Mouse (Mus musculus) kidney, embryonic 15.5 days (tissue): Measurements from ENCODE around the gene Spata13. TPM values are rescaled to one million over a fixed set of nuclear protein-coding genes. Genes with fewer than 3 reads are reported as not detected.

Experiments used
- ATAC-seq: fragments of 200-750 bp; cut with Nextera tagmentation; replicated peaks from 2 replicates; pipeline ENCODE4 v1.8.0; 2017; ENCODE audit warnings: moderate TSS enrichment; ENCODE audit not compliant: low FRiP score
- H3K27ac ChIP-seq: fragments of 300-500 bp; sonication (generic); 2 replicates; pipeline ENCODE4 v1.5.1; 2015; ENCODE audit warnings: mild to moderate bottlenecking, inconsistent platforms
- H3K27me3 ChIP-seq: fragments of 300-500 bp; sonication (generic); 2 replicates; pipeline ENCODE4 v1.6.1; 2015; ENCODE audit warnings: inconsistent platforms
- H3K36me3 ChIP-seq: fragments of 300-500 bp; sonication (generic); 2 replicates; pipeline ENCODE4 v1.6.1; 2015; ENCODE audit warnings: inconsistent platforms
- H3K4me1 ChIP-seq: fragments of 300-500 bp; sonication (generic); 2 replicates; pipeline ENCODE4 v1.6.1; 2015; ENCODE audit warnings: inconsistent platforms
- H3K4me2 ChIP-seq: fragments of 300-500 bp; sonication (generic); 2 replicates; pipeline ENCODE4 v1.6.1; 2015; ENCODE audit warnings: moderate library complexity, mild to moderate bottlenecking, inconsistent platforms
- H3K4me3 ChIP-seq: fragments of 300-500 bp; sonication (generic); replicated peaks from 2 replicates; pipeline ENCODE4 v1.5.1; 2015; ENCODE audit warnings: mild to moderate bottlenecking, inconsistent platforms
- H3K9ac ChIP-seq: fragments of 300-500 bp; sonication (generic); 2 replicates; pipeline ENCODE4 v1.6.1; 2015; ENCODE audit warnings: mild to moderate bottlenecking, inconsistent platforms
- H3K9me3 ChIP-seq: fragments of 300-500 bp; sonication (generic); replicated peaks from 2 replicates; pipeline ENCODE4 v1.6.1; 2016; ENCODE audit warnings: inconsistent platforms
- WGBS: fragments of 180-500 bp; shearing (Covaris S2); methylation state at CpG from one replicate; pipeline ENCODE4 v1.1.7; 2015; ENCODE audit warnings: mixed read lengths; 5-methylcytosine and 5-hydroxymethylcytosine counted together
- polyA plus RNA-seq: library from polyadenylated mRNA; unstranded; fragments of >200 nt; fragmentation: Nextera tagmentation; extraction: Ambion mirVana; gene quantifications from 2 replicates; pipeline ENCODE4 v1.2.1, GENCODE M21; 2015

Gene Spata13
- polyA plus RNA-seq, 1 experiment from 2014 or later: 64.4 TPM

DNA sequence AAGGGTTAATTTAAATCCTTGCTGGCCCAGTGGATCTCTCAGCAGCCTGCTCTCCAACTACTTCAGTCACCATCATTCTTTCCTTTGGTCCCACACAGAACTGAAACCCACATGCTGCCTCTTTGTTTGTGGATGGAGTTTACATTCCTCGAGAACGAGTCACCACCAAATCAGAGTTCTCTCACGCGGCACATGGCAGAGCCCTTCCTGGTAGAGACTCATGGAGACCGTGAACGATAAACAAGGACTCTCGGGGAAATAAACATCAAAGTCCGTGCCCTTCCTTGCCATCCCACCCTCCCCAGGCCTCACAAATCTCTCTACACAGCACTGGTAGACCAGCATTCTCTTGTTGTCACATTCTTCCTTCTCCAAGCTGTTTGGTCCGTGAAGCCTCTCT, 12.7 kb upstream of the Spata13 start:
- Histone ChIP-seq H3K4me1 (0 out of 2 replicates have a peak, but pooled peaks cover 6% of the 10 kb centered on the region), H3K9me3 (no peaks in the 10 kb centered on the region), H3K27ac (0 out of 2 replicates have a peak overlapping the region, but pooled peaks have one; percentile 18), H3K27me3 (no peaks in the 10 kb centered on the region), H3K4me3 (no peak overlapping the region), H3K4me2 (no peak overlapping the region), H3K9ac (no peak overlapping the region), H3K36me3 (no peaks in the 10 kb centered on the region)
- WGBS: 64% methylated on average over 9 of the region's 9 CpGs
- ATAC-seq: no peak

DNA sequence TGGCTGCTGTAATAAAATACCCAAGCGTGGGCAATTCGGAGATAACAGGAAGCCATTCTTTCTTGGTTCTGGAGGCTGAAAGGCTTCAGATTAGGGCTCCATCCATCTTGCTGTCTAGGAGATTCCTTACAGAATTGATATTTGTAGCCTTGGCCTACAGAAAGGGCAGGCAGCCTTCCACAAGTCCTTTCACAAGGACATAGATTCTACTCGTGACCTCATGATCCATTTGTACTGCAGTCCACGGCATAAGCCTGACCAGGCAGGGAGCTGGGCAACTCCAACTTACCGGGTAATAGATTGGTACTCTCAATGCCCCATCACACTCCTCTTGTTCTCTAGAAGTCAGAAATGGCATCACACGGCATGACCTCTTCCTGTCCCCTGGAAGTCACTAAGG, 8.3 kb upstream of the Spata13 start:
- Histone ChIP-seq H3K4me3 (no peak overlapping the region), H3K4me2 (no peak overlapping the region), H3K27ac (no peak overlapping the region), H3K4me1 (0 out of 2 replicates have a peak, but pooled peaks cover 6% of the 10 kb centered on the region), H3K36me3 (no peaks in the 10 kb centered on the region), H3K9me3 (no peaks in the 10 kb centered on the region), H3K27me3 (no peaks in the 10 kb centered on the region), H3K9ac (no peak overlapping the region)
- no peak for ATAC-seq
- 63% methylated on average over 6 of the region's 6 CpGs for WGBS

DNA sequence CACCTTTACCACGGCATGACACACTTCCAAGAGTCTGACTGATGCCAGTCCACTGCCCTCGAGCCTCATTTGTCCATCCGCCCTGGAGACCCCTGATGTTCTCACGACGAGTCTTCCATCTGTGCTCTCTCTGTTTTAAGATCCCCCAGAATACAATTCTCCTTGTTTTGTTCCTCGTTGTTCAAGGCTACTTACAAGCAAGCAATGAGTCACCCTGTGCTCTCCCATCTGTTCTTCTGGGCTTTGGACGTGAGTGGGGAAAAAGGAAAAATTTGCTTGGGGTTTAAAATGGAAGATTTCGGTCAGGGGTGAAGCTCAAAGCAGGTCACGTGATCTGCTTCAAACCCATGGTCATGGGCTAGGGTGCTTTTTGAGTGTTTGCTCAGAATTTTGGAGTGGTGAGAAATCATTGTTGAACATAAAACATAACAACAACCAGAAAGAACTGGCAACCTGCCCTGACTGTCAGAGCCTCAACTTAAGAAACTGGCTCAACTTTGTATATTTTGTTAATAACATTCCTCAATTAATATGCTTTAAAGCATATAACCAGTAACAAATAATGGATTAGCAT, 3.8 kb upstream of the Spata13 start:
- Histone ChIP-seq H3K9me3 (no peaks in the 10 kb centered on the region), H3K4me3 (no peak overlapping the region), H3K27me3 (peaks cover 13% of the 10 kb centered on the region), H3K4me1 (peaks cover 18% of the 10 kb centered on the region), H3K4me2 (no peak overlapping the region), H3K27ac (no peak overlapping the region), H3K36me3 (no peaks in the 10 kb centered on the region), H3K9ac (no peak overlapping the region)
- no peak for ATAC-seq
- 77% methylated on average over 9 of the region's 9 CpGs for WGBS

DNA sequence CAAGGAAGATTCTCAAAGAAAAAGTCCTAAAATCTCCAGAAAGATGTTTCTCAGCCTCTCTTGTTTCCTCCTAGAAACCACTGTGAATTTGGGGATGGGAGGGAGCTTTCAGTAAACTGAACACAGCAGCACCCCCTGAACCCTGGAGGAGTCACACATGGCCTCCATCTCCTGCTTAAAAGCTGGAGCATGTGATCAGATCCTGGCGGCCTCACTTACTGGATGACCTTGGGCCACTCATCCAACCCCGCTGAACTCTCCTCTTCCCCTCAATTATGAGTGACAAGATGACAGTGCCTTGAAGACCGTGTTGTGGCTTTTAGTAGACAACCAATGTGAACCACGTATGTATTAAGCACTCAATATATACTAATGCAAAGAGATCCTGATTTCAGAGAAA, 2.8 kb upstream of the Spata13 start:
- Histone ChIP-seq H3K27ac (no peak overlapping the region), H3K27me3 (peaks cover 16% of the 10 kb centered on the region), H3K9ac (no peak overlapping the region), H3K4me2 (no peak overlapping the region), H3K9me3 (no peaks in the 10 kb centered on the region), H3K36me3 (no peaks in the 10 kb centered on the region), H3K4me3 (no peak overlapping the region), H3K4me1 (peaks cover 22% of the 10 kb centered on the region)
- WGBS: 77% methylated on average over 4 of the region's 4 CpGs
- ATAC-seq: no peak

DNA sequence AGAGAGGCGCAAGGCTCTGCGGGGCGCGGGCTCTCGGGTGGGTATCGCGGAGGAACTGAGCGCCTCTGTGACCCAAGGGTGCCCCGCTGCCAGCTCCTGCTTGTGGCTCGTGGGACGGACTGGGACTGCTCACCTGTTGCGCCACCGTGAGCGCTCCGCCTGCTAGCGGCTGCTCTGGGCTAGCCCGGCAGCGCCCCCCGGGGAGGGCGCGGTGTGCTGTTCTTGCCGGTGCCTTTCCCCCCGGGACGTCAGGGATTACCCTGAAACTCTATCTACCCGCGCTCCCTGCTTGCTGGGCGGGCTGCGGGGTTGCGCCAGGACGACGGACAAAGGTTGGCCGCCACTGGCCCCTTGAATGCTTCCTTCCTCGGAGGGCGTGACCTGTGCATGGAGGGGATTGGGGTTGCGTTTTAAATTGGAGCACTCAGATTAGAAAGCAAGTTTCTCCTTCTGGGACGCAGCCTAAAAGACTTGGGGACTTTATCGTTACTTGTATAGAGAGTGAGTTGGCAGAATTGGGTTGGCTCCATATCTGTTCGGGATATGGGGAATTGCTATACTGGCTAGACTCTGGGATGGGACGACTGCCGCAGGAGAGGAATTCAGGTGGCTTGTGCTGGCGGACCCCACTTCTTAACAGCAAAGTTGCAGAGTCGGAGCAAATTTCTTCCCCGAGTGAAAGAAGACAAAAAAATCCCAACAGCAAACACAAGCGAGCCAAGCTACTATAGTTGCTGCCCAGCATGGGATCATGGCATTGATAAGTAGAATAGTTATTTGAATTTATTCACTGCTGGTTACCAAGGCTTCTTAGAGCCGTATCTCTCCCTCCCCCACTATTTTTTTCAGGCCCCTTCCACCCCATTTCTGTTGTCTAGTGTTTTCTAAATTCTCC, 1.3 kb downstream of the Spata13 start:
- WGBS: under 1% methylated on average over 45 of the region's 45 CpGs
- H3K36me3 ChIP-seq: no peaks in the 10 kb centered on the region

DNA sequence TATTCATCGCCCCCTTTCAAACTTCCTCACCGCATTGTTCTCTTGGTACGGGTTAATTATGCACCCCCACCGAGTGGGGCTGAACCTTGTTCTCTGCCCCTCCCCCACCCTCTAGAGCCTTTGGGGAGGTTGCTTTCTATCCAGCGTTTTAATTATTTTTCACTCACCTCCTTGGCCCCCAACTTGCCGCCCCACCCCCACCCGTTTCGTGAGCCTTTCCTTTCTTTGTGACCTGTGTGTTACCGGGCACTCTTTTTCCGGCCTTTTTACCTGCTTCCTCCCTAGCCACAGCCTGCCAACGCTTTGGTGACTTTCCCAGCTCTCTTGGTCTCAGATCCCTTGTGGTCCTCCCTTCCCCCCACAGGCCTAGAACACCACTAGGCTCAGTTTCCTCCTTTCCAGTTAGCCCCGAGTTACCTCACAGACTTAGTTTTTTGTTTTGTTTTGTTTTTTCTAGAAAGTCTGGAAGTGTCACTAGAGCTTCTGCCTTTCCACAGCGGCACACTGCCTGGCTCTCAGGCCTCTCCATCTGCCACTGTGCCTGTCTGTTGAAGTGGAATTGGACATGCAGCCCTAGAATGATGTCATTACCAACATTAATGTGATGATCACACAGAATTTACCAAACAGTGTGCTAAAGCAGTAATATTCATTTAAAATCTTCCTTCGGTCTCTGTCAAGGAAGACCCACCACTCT, 2.3 kb downstream of the Spata13 start:
- H3K9ac ChIP-seq: peak overlapping the region; percentile 72
- peak overlapping the region; percentile 92 for H3K27ac ChIP-seq
- H3K36me3 ChIP-seq: no peaks in the 10 kb centered on the region
- peaks cover 62% of the 10 kb centered on the region for H3K4me1 ChIP-seq
- WGBS: 9% methylated on average over 14 of the region's 14 CpGs
- peak overlapping the region; percentile 73 for H3K4me3 ChIP-seq
- peak overlapping the region; percentile 92 for H3K4me2 ChIP-seq
- ATAC-seq: no peak
- no peaks in the 10 kb centered on the region for H3K9me3 ChIP-seq
- H3K27me3 ChIP-seq: peaks cover 26% of the 10 kb centered on the region

More for the DNA sequence above, 1.3 kb downstream of the Spata13 start:
- Histone ChIP-seq H3K27ac (peak overlapping the region; percentile 92), H3K4me2 (peak overlapping the region; percentile 92), H3K9me3 (no peaks in the 10 kb centered on the region), H3K27me3 (peaks cover 27% of the 10 kb centered on the region), H3K4me3 (peak overlapping the region; percentile 73), H3K4me1 (peaks cover 62% of the 10 kb centered on the region), H3K9ac (peak overlapping the region; percentile 72)
- ATAC-seq: peak; percentile 71

DNA sequence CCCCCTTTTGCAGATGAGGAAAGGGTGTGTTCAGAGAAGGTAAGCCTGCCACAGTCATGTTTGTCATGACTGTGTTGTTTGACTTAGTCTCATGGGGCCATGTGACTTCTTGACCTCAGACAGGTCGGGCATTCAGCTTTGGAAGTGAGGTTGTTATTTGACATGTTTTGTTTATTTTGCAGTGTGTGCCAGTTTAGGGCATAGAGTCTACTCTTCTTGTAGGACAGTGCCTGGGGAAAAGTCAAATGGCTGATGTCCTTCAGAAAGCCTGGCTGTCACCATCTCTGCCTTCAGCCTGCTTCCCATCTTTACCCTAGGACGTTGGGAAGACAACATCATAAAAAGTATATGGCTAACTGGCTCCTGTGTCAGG, 2.8 kb downstream of the Spata13 start:
- Histone ChIP-seq H3K9me3 (no peaks in the 10 kb centered on the region), H3K27ac (no peak overlapping the region), H3K36me3 (no peaks in the 10 kb centered on the region), H3K9ac (peak overlapping the region; percentile 72; the same call in 1 of the 2 replicates), H3K27me3 (peaks cover 22% of the 10 kb centered on the region), H3K4me1 (peaks cover 65% of the 10 kb centered on the region), H3K4me2 (peak overlapping the region; percentile 92), H3K4me3 (peak overlapping the region; percentile 73)
- 21% methylated on average over 2 of the region's 2 CpGs for whole genome bisulfite sequencing
- ATAC-seq: no peak

DNA sequence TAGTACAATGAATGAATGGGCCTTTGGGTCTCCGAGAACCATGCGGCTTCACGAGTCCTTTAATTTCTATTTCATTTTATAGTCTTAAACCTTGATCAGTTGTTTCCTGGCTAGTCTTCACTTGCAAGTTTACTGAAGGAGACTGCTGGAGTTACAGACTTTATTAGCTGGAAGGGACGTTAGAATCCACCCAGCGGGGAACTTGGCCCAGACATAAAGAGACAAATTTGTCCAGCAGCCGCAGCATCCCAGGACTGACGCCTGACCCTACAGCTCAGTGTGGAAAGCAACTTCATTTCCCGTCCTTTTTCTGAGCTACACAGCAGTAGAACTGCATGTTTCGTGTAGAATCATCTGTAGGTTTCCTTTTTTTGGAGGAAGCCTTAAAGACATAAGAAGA, 3.2 kb downstream of the Spata13 start:
- H3K4me1 ChIP-seq: peaks cover 69% of the 10 kb centered on the region
- H3K4me3 ChIP-seq: peak overlapping the region; percentile 73; the same call in 1 of the 2 replicates
- H3K9ac ChIP-seq: no peak overlapping the region
- ATAC-seq: no peak
- H3K4me2 ChIP-seq: peak overlapping the region; percentile 92
- no peaks in the 10 kb centered on the region for H3K36me3 ChIP-seq
- peaks cover 20% of the 10 kb centered on the region for H3K27me3 ChIP-seq
- H3K27ac ChIP-seq: no peak overlapping the region
- WGBS: 58% methylated on average over 9 of the region's 9 CpGs
- H3K9me3 ChIP-seq: no peaks in the 10 kb centered on the region

DNA sequence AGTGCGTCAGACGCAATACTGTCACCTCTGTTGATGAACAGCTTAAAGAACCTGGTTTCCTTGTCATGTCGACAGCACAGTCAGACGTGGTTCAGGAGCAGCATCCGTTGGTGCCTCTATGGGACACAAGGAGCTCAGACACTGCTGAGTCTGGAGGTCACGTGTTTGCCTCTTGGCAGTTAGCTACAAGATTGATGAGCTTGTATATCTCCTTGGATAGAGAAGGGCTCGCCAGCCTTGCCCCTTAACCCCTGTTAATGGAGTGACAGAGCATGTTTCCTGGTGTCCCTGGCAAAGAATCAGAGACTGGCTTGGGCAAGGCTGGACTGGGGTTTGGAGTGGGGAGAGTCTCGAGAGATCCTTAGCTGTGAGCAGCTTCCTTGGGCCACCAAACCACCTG, 4.4 kb downstream of the Spata13 start:
- Histone ChIP-seq H3K4me2 (peak overlapping the region; percentile 92), H3K9ac (no peak overlapping the region), H3K4me1 (peaks cover 75% of the 10 kb centered on the region), H3K27me3 (peaks cover 14% of the 10 kb centered on the region; the same call in 1 of the 2 replicates), H3K4me3 (0 out of 2 replicates have a peak overlapping the region, but pooled peaks have one; percentile 7), H3K9me3 (no peaks in the 10 kb centered on the region), H3K36me3 (no peaks in the 10 kb centered on the region), H3K27ac (no peak overlapping the region)
- no peak for ATAC-seq
- WGBS: 25% methylated on average over 8 of the region's 8 CpGs

DNA sequence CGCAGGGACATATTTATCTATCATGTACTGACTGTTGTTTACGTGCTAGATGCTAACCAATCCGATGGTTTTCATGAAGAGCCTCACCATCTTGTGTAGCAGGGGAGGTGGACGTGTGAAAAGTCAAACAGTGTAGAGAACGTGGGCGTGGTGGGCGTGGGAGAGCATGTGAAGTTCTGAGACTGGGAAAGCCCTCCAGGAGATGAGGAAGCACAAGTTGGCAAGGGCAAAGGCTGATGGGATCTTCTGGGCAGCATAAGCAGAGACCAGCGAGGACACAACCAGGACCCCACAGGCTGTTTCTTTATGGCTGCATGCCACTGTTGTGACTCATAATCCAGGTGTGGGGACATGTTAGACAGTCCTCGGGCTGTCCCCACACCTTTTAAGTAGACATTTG, 5.4 kb downstream of the Spata13 start:
- no peak for ATAC-seq
- H3K4me3 ChIP-seq: no peak overlapping the region
- H3K4me1 ChIP-seq: peaks cover 70% of the 10 kb centered on the region
- peaks cover 6% of the 10 kb centered on the region; the same call in 1 of the 2 replicates for H3K36me3 ChIP-seq
- H3K9ac ChIP-seq: no peak overlapping the region
- H3K27me3 ChIP-seq: peaks cover 14% of the 10 kb centered on the region; the same call in 1 of the 2 replicates
- 78% methylated on average over 9 of the region's 9 CpGs for whole genome bisulfite sequencing
- H3K27ac ChIP-seq: no peak overlapping the region
- H3K9me3 ChIP-seq: no peaks in the 10 kb centered on the region
- H3K4me2 ChIP-seq: no peak overlapping the region

DNA sequence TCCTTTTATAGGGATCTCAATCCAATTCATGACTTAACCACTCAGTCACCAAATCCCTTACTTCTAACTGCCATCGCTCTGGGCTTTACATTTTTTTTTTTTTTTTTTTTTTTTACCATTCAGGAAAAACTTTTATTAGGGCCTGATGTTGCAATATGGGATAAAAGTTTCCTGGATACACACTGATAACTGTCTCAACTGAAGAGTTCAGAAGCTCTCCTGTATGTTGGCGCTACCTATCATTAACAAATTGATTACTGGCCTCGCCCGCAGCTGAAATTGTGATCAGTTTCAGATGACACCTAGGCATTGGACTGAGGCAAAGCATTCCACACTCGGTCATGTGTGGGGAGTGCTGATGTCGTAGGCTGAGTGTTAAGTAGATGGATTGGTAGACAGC, 7.3 kb downstream of the Spata13 start:
- Histone ChIP-seq H3K4me1 (peaks cover 64% of the 10 kb centered on the region), H3K36me3 (peaks cover 8% of the 10 kb centered on the region; the same call in 1 of the 2 replicates)
- 72% methylated on average over 6 of the region's 6 CpGs for WGBS

DNA sequence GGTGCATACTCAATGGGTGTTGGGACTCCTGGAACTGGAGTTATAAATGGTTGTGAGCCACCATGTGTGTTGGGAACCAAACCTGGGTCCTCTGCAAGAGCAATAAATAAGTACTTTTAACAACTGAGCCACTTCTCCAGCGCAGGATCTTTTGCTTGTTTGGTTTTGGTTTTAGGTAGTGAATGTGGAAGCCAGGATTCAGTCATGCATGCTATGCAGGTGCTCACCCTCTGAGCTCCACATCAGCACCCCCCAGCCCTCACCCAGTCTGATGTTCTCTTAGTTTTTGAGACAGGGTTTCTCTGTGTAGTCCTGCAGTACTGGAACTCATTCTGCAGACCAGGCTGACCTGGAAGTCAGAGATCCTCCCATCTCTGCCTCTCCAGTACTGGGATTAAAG, 8.3 kb downstream of the Spata13 start:
- no peak for ATAC-seq
- Histone ChIP-seq H3K9me3 (no peaks in the 10 kb centered on the region), H3K4me1 (peaks cover 64% of the 10 kb centered on the region), H3K4me3 (no peak overlapping the region), H3K36me3 (peaks cover 8% of the 10 kb centered on the region; the same call in 1 of the 2 replicates), H3K27me3 (peaks cover 7% of the 10 kb centered on the region; the same call in 1 of the 2 replicates), H3K27ac (no peak overlapping the region), H3K9ac (no peak overlapping the region), H3K4me2 (no peak overlapping the region)
- 29% methylated on average over 1 of the region's 1 CpGs for WGBS

More for the DNA sequence above, 7.3 kb downstream of the Spata13 start:
- H3K9ac ChIP-seq: no peak overlapping the region
- no peaks in the 10 kb centered on the region for H3K9me3 ChIP-seq
- H3K4me3 ChIP-seq: no peak overlapping the region
- H3K27ac ChIP-seq: no peak overlapping the region
- H3K27me3 ChIP-seq: peaks cover 10% of the 10 kb centered on the region; the same call in 1 of the 2 replicates
- ATAC-seq: no peak
- H3K4me2 ChIP-seq: no peak overlapping the region
